Mouse (Mus musculus): ENCODE measurements around the gene Ntn4.

GRCm38 (mm10) chr10:93592456-93592855 is 48.0 kb upstream of the Ntn4 start:
- no peak for TF ChIP-seq CTCF (IDR thresholded peaks at IDR 0.05; ENCODE audit: low read depth, low read length)
- TF ChIP-seq GATA1 (IDR thresholded peaks at IDR 0.05; ENCODE audit: borderline replicate concordance, low read length) = no peak
- no peak for TF ChIP-seq GATA2 (IDR thresholded peaks at IDR 0.05; ENCODE audit: borderline replicate concordance, low read depth, low read length)
- no peak for TF ChIP-seq POLR2AphosphoS5 (IDR thresholded peaks at IDR 0.05; ENCODE audit: insufficient replicate concordance, low read depth, low read length)
